Mouse (Mus musculus) kidney, adult 2 months (tissue): Measurements from ENCODE around the gene Pip4k2b. TPM values are rescaled to one million over a fixed set of nuclear protein-coding genes. Genes with fewer than 3 reads are reported as not detected.
"Not testable (repeated sequence)": the region's sequence is repeated elsewhere in the genome, so short reads cannot be mapped to it uniquely, and the experiment has no call there.

Experiments used
- DNase-seq: peaks from one replicate; pipeline ENCODE4 v3.0.0; 2021
- H3K27ac ChIP-seq: fragments of 200-500 bp; 2 replicates; pipeline ENCODE4 v1.5.1; 2012; ENCODE audit warnings: low read depth, low read length, control low read depth, inconsistent platforms; ENCODE audit not compliant: insufficient read depth
- H3K27me3 ChIP-seq: fragments of 200-500 bp; replicated peaks from 2 replicates; pipeline ENCODE4 v1.6.1; 2012; ENCODE audit warnings: mild to moderate bottlenecking, moderate library complexity, low read length, inconsistent platforms; ENCODE audit not compliant: control insufficient read depth, insufficient read depth
- H3K36me3 ChIP-seq: fragments of 200-500 bp; 2 replicates; pipeline ENCODE4 v1.6.1; 2012; ENCODE audit warnings: mild to moderate bottlenecking, moderate library complexity, low read length, inconsistent platforms; ENCODE audit not compliant: control insufficient read depth, insufficient read depth
- H3K4me1 ChIP-seq: fragments of 200-500 bp; 2 replicates; pipeline ENCODE4 v1.6.1; 2011; ENCODE audit warnings: low read length; ENCODE audit not compliant: control insufficient read depth, insufficient read depth
- H3K4me3 ChIP-seq: fragments of 200-500 bp; 2 replicates; pipeline ENCODE4 v1.5.1; 2011; ENCODE audit warnings: mild to moderate bottlenecking, low read depth, low read length, control low read depth; ENCODE audit not compliant: insufficient read depth
- CTCF ChIP-seq: fragments of 200-500 bp; conservative IDR thresholded peaks from 2 replicates; pipeline ENCODE4 v1.5.1; 2011; ENCODE audit warnings: low read depth, mild to moderate bottlenecking, control low read depth, low read length, moderate library complexity, mixed read lengths; ENCODE audit not compliant: insufficient read depth, insufficient read length
- POLR2A ChIP-seq: fragments of 200-500 bp; IDR thresholded peaks from one replicate; pipeline ENCODE4 v1.6.1; 2011; ENCODE audit warnings: low read depth, low read length, control low read depth
- WGBS: fragments of 180-500 bp; shearing (Covaris S2); methylation state at CpG from one replicate; pipeline ENCODE4 v1.1.7; 2018; 5-methylcytosine and 5-hydroxymethylcytosine counted together
- polyA plus RNA-seq: library from polyadenylated mRNA; depleted of rRNA; stranded (reverse); fragments of >200 nt; gene quantifications from 2 replicates; pipeline ENCODE4 v1.2.3, GENCODE M21; 2012; rRNA removed

The Pip4k2b gene
- 9.2 and 10.6 TPM in 2 replicates for polyA plus RNA-seq

DNA sequence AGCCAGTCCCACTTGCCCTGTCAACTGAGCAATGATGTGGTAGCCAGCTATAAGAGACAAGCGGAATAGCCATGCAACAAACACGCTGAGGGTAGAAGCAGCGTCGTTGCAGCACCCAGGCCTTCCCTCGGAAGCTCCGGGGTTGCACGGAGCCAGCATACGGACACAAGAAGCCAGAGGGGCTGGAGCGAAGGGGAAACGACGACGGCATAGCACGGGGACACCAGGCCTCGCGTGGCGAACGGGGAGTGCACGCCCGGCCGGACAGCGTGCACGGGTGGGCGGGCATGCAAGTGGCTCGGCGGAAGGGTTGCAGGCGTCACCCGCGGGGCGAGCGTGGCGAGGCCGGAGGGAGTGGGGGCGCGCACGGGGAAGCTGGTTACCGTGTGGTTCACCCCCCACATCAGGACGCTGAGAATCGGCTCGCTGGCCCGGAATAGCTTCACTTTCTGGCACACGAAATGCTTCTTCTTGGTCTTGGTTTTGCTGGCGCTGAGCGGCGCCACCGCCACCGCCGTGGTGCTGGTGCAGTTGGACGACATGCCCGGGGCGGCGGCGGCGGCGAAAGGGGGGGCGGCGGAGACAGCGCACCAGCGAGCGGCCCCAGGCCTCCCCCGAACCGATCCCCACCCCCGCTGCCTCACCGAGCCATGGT lies at the start of gene Pip4k2b:
Pip4k2b (minus strand) TSS at position 642 of the 655 bp plus-strand sequence.
- Histone ChIP-seq H3K4me1 (peaks cover 14% of the 10 kb centered on the region), H3K4me3 (peak within 1 kb of the TSS; percentile 90), H3K27me3 (no peaks in the 10 kb centered on the region), H3K27ac (peak within 1 kb of the TSS; percentile 100), H3K36me3 (no peaks in the 10 kb centered on the region)
- under 1% methylated on average over 63 of the region's 63 CpGs for WGBS
- DNase-seq, result no peak
- TF ChIP-seq POLR2A, result peak; percentile 25
- no peak for TF ChIP-seq CTCF

GRCm38 (mm10) chr11:97793165-97793564 lies 48.7 kb upstream of the Pip4k2b start:
- 6% methylated on average over 2 of the region's 2 CpGs for WGBS
- no peaks in the 10 kb centered on the region for H3K4me1 ChIP-seq
- peak; percentile 78 for DNase-seq
- H3K36me3 ChIP-seq, result no peaks in the 10 kb centered on the region
- no peak overlapping the region for H3K4me3 ChIP-seq
- TF ChIP-seq POLR2A (no peak), CTCF (0 out of 2 replicates have a peak, but pooled peaks have one; percentile 15)
- H3K27ac ChIP-seq, result no peak overlapping the region
- H3K27me3 ChIP-seq, result no peaks in the 10 kb centered on the region

DNA sequence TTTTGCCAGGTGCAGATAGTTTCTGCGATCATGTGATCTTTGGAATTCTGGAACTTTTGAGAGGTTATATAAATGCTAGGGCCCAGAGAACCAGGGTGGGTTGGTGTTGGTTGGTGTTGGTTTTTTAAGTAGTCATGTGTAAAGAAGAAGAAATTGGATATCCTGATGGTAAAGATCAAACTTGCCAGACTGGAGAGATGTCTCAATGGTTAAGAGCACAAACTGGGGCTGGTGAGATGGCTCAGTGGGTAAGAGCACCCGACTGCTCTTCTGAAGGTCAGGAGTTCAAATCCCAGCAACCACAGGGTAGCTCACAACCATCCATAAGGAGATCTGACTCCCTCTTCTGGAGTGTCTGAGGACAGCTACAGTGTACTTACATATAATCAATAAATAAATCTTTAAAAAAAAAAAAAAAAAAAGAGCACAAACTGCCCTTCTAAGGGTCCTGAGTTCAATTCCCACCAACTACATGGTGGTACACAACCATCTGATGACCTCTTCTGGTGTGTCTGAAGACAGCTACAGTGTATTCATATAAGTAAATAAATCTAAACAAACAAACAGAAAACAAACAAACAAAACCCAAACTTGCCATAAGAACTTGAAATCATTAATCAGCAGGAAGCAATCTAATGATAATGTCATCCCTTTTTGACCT lies 46.4 kb upstream of the Pip4k2b start:
- not testable (repeated sequence) for H3K4me3 ChIP-seq, H3K27ac ChIP-seq, H3K4me1 ChIP-seq, H3K36me3 ChIP-seq, DNase-seq, H3K27me3 ChIP-seq
- WGBS, result 66% methylated on average over 2 of the region's 2 CpGs

DNA sequence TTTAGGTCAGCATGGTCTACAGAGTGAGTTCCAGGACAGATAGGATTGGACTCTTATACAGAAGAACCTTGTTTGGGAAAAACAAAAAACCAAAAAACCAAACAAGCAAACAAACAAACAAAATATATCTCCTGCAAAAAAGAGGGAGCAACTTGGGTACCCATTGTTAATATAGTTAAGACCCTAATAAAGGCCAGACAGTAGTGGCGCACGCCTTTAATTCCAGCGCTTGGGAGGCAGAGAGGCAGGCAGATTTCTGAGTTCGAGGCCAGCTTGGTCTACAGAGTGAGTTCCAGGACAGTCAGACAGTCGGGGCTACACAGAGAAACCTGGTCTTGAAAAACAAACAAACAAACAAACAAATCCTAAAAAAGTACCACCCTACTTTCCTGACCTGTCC lies 45.2 kb upstream of the Pip4k2b start:
- H3K4me3 ChIP-seq, result no peak overlapping the region
- WGBS, result 80% methylated on average over 5 of the region's 5 CpGs
- no peak for DNase-seq
- TF ChIP-seq CTCF, result no peak
- no peak for TF ChIP-seq POLR2A
- no peaks in the 10 kb centered on the region for H3K27me3 ChIP-seq
- H3K4me1 ChIP-seq, result no peaks in the 10 kb centered on the region
- no peaks in the 10 kb centered on the region for H3K36me3 ChIP-seq
- no peak overlapping the region for H3K27ac ChIP-seq

- H3K27me3 ChIP-seq, result no peaks in the 10 kb centered on the region
- H3K4me1 ChIP-seq, result no peaks in the 10 kb centered on the region
- no peak for DNase-seq
- H3K36me3 ChIP-seq, result no peaks in the 10 kb centered on the region
- TF ChIP-seq CTCF (no peak), POLR2A (no peak)
- H3K4me3 ChIP-seq, result no peak overlapping the region
- WGBS, result 93% methylated on average over 3 of the region's 3 CpGs
- H3K27ac ChIP-seq, result no peak overlapping the region
These were observed 43.5 kb upstream of the Pip4k2b start for GRCm38 (mm10) chr11:97787961-97788360.

GRCm38 (mm10) chr11:97782564-97782895 lies 38.0 kb upstream of the Pip4k2b start:
- 0% methylated on average over 10 of the region's 10 CpGs for WGBS
- H3K27ac ChIP-seq, result peak overlapping the region; percentile 49

GRCm38 (mm10) chr11:97781832-97782563 lies 37.5 kb upstream of the Pip4k2b start, which contains the start of gene Rpl23:
Rpl23 (minus strand) TSS chr11:97782437.
- under 1% methylated on average over 67 of the region's 67 CpGs for WGBS
- DNase-seq, result peak; percentile 99
- no peaks in the 10 kb centered on the region for H3K27me3 ChIP-seq
- peak within 1 kb of the TSS; percentile 68 for H3K4me3 ChIP-seq
- H3K27ac ChIP-seq, result peak within 1 kb of the TSS; percentile 73
- TF ChIP-seq POLR2A, result peak; percentile 82
- no peak for TF ChIP-seq CTCF
- peaks cover 8% of the 10 kb centered on the region for H3K36me3 ChIP-seq
- H3K4me1 ChIP-seq, result peaks cover 6% of the 10 kb centered on the region; the same call in 1 of the 2 replicates

More at GRCm38 (mm10) chr11:97782564-97782895, 38.0 kb upstream of the Pip4k2b start:
- Histone ChIP-seq H3K4me3 (peak overlapping the region; percentile 68), H3K36me3 (peaks cover 6% of the 10 kb centered on the region), H3K4me1 (peaks cover 6% of the 10 kb centered on the region; the same call in 1 of the 2 replicates), H3K27me3 (no peaks in the 10 kb centered on the region)
- TF ChIP-seq POLR2A (no peak), CTCF (no peak)
- no peak for DNase-seq
